Mouse (Mus musculus) lung, postnatal 36 days (tissue): ENCODE data around the gene Cenpf.

ENCODE experiments used
- DNase-seq: peaks from one replicate; pipeline ENCODE4 v3.0.0; 2022; ENCODE audit warnings: mixed read lengths

The Cenpf gene

DNA sequence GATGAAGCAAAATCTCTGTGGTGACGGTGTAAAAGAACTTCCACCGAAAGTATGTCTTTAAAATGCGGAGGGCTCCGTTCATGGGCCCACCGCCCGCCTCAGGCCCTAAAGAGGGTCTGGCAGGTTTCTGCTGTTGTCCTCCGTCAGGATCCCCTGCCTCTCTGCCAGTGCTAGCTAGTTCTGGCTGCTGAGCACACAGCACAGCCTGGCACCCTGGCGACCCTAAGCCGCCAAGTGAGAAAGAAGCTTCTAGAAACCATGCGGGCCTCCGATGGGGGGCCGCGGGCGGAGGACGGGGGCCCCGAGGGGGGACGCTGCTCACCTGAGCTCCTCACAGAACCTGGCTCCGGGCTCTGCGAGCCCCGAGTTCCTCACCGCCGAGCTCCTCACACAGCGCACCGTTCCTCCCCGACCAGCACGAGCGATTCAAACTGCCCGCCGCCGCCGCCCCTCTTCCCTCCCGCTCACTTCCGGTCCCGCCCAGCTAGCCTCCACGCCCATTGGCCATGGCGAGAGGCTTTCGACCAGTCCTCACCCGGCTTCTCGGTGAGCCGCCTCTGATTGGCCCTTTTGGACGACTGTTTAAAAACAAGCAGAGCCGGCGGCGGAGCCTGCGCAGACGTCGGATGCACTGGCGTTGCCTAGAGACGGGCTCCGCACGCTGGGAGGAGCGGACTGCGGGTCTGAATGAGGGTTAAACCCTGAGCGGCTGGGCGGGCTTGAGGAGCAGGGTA is at the start of gene Cenpf:
Cenpf (minus strand) TSS at position 433 of the 734 bp plus-strand sequence.
- peak; percentile 99 for DNase-seq

DNA sequence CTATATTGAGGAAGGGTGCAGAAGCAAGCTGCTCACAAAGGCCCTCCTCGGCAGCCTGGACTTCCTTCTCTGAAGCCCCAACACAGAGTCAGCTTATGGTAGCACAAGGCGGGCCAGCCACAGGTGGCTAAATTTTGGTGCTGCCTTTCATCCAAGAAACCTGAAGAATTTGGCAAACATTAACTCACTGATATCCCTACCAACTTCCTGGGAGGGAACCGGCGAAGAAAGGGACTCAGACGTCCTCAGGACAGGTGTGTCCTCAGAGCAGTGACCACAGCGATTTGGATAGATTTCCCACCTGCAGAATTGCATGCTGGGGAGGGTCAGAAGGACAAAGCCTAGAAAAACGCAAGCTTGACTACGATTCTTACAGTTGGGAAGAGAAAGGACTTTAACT is 44.3 kb upstream of the Cenpf start:
- DNase-seq, result no peak

DNA sequence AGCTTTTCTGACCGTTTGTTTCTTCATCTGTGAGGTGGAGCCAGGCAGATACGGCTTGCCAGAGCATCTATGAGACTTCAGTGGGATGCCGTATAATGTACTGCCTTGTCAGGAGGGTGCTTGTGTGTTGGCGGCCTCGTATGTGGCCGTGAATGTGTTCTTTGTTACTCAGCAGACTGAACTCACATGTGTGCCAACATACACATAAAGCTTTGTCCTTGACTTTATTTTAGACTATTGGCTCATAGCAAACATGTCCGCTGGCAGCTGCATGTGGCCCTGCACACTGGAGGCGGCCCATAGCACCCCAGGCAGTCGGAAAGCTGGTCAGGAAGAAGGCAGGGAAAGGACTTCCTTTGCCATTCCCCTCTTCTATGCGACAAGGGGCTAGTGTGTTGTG is 43.8 kb upstream of the Cenpf start:
- DNase-seq, result no peak

DNA sequence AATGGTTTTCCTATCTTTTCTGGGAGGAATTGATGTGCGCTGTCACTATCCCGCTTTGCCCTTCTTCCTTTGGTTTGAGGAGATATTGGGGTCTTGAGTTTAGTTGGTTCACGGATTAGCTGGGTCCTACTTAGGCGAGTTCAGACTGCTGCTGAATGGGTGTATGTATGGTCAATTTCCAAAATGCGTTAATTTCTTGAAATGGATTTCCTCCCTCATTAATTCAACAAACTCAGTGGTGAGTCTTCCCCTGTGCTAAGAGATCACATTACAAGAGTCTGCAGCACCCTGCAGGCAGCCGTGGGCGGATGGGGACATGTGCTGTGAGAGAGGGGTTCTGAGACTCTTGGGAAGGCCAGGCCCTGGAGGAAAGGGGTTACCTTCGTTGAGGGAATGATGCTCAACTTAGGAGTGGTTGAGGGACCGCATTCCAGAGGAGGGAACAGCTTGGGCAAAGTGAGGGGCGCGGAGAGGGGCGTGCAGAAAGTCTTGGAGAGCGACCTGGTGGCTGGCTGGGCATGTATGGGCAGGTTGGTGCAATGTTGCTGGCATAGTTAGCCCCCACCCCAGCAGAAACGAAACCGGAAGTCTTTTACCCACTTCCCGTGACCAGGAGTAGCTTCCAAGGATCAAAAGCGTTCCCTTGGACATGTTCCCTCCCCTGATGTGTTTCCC is 41.4 kb upstream of the Cenpf start:
- DNase-seq, result no peak

DNA sequence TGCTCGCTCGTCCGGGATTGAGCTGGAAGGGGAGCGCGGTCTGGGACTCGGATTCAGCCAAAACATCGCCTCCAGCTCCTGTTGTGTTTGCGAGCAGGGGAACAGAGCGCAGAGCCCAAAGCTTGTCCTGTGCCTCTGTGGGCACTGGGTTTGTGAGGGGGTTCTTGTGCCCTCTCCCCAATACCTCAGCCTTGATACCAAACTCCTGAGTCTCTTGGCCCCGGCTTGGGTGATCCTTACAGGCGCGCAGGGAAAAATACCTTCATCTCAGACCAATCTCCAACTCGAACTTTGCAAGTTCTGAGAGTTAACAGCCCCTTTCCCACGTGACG is 40.9 kb upstream of the Cenpf start:
- DNase-seq, result no peak

DNA sequence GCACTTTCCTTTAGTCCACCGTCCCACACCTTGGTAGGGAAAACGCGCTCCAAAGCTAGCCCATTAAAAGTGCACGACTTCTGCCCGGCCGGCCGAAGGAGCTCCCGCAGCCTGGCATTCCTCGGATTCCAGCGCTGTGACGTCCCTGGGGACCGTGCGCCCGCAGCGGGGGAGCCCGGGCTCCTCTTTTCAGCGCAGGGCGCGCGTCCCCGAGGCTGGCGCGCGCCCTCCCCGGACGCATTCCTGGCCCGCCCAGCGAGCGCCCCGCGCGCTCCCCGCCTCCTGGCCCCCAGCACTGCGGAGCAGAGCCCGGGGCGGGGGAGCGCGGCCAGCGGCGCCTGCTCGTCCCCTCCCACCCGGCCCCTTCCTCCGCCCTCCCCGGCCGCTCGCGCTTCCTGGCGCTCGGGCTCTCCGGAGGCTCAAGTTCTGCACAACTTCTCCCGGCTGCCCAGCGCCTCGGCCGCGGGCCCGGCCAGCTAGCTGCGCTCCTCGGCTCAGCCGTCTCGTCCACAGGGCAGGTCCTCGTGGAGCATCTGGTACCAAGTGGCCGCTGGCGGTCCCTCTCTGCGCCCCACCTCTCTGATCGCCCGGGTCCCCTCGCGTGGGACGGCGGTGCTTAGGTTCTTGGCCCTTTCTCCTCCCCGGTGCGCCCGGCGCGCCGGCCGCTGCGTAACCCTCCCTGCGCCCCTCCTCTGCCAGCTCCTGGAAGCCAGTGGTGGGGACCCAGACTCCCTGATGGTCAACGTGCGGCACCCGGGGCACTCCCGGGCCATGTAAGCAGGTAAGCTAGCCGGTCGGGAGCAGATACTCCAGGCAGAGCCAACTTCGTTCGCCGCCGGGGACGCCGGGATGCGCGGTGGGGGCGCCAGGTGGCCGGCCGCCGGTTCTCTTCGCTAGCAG is 40.2 kb upstream of the Cenpf start, which contains the start of gene Ptpn14:
Ptpn14 (plus strand) TSS at position 385 of the 900 bp plus-strand sequence.
- peak; percentile 89 for DNase-seq

DNA sequence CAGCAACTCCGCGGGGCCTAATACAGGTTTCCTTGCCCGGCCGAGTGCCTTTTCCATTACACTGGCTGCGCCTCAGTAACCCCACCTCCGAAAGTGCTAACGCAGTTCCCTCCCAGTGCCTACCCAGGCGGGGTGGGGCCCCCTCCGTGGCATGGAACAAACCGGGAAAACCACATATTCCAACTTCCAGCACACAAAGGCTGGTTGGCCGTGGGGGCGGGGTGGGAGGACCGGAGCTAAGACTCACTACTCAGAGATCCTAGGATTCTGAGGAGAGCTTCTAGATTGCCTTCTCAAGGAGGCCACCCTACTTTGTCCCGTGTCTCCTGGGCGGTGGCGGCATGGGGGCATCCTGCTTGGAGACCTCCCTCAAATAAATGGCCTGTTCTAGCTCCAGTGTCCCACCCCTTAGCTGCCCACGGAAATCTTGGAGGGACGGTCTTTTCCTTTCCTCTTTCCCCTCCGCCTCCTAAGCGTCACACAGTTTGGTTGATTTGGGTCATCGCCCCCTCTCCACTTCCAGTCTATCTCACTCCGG is 39.5 kb upstream of the Cenpf start:
- DNase-seq, result peak; percentile 91

DNA sequence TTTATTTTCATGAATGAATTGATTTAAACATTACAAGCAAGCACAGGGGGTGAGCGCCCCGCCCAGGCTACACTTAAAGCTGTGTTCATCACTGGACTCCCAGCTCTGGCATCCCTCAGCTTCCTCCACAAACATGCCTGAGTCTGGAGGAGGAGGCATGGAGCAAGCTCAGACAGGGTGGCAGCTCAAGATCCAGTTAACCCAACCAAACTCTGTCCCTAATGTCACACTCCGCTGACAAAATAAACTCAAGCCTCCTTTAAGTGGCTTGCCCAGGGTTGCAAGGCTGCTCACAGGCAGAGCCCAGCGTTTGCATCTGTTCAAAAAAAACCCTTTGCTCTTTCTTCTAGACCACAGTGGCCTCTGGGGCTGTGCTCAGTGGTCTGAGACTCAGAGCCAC is 38.2 kb upstream of the Cenpf start:
- no peak for DNase-seq

DNA sequence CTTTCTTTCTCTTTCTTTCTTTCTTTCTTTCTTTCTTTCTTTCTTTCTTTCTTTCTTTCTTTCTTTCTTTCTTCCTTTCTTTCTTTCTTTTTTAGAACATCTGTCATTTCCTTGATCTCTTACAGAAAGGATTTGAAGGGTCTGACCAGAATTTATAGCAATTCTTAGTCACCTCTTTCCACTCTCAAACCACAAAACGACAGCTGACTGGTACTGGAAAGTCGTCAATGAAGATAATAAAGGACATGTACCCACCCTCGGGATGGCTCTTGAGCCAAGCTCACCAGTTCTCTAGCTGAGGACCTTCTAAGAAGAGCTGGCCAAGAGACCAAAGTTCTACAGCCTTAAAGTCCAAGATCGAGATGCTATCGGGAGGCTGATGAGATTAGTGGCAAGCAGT is 30.7 kb upstream of the Cenpf start:
- no peak for DNase-seq

DNA sequence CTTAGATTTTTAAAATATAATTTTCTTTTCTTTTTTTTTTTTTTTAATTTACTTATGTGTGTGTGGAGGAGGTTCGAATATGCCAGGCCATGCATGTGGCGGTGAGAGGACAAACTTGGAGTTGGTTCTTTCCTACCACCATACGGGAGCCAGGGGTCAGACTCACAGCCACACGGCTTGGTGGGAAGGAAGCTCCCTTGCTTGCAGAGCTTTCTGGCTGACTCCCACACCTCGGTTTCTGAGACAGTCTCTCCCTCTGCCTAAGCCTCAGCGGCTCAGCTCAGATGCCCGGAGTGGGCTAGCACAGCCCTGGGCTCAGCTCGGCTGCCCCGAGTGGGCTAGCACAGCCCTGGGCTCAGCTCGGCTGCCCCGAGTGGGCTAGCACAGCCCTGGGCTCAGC is 29.7 kb upstream of the Cenpf start:
- DNase-seq, result no peak

DNA sequence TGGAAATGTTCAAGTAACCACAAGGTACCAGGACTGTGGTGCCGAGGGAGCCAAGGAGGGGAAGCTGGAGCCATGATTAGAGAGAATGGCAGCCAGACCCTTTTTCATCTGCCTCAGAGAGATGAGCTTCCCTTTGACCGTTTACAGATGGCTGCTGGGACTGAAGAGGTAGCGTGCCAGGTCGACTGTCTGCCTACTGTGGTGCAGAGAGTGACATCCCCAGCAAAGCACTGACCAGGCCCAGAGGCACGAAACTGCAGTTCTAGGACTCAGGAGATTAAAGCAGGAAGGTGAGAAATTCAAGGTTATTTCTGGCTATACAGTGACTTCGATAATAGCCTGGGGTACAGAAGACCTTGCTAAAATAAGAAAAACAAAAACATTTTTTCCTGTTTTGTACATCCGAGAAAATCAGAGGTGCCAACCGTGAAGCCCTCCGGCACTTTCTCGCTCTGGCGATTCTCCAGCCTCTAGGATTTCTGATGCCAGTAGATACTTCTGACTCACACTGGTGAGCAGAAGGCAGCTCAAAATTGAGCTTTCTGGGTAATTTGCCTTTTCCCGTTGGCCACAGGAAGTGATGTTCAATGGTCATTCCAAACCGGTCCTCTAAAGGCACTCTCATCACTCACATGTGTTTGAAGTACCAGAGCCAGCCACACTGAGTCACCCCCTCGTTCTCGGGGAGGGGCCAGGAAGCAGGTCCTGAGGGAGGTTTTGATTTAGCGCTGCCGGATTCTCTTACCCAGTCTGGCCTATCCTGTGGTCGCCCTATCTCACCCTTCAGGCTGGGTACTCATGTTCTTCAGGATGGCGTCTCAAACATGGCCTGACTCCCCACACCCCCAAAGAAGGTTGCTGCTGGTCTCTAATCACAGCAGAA is 28.3 kb upstream of the Cenpf start:
- DNase-seq, result peak; percentile 35

DNA sequence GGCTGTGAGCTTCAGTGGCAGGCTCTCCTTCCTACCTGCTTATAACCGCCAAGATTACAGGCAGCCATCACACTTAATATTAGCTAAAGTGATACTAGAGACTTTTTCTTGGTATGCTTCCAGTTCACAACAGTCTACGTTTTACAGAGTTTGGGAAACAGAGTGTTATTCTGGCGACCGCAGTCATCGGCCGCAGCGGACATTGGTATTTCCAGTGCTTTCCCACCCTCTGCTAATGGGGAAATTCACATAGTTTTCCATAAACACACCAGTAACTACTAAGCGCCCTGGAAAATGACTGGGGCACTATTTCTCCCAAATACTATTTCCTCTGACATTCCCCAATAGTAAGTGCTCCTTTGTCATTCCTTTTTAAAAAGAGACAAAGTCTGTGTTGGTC is 21.1 kb upstream of the Cenpf start:
- no peak for DNase-seq

DNA sequence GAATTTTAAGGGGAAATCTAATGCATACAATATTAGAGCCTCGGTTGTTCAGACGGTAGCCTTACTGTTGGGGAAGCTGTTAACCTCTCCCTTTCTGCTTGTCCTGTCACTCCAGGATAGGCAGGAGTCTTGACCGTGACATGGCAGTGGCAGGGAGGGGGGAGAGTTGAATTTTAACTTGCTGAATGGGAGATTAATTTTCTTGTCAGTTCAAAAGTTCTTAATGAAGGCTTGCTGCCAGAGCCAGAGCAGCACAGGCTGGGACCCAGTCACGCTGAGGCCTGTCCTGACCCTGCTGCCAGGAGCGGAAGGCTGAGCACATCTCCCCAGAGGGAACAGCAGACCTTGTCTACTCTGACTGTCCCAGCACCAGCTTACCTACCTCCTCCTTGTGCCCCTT is 19.5 kb upstream of the Cenpf start:
- DNase-seq, result no peak

DNA sequence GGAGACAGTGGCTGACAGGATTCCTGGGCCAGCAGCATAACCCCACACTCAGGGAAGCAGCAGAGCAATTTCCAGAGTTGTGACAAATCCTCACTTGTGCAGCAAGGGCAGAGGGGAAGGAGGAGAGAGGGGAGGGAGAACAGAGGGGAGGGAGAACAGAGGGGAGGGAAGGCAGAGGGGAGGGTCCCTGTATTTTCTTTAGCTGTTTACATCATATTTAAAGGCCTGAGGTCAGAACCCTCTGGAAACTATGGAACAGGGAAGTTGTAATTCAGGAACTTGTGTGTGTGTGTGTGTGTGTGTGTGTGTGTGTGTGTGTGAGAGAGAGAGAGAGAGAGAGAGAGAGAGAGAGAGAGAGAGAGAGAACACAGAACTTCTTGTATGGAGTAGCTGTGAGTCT is 19.1 kb upstream of the Cenpf start:
- no peak for DNase-seq

DNA sequence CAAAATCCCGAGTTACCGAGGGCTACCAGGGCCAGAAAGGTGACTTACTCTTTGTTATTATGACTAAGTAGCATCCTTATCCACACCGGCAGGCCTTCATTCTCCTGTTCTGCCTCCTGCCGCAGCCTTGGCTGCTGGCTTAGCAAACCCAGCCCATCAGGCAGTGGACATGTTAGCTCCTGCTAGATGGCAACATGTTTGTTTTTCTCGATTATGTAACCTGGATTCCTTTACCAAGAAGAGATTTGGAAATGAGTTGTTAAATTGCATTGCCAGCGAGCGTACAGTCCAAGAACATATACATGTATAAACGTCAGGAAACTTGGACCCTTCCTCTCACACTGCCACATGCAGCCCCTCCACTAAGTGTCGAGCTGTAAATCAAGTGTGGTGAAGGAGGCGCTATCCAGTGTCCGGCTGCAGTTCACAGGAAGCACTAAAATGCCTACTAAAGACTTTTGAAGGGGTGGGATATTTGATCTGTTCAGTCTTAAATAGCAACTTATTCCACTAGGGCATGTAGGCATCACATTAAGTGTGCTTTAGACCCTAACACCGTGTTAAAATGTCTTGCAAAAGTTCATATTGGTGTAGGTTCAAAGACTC is 18.3 kb upstream of the Cenpf start:
- DNase-seq, result peak; percentile 19

DNA sequence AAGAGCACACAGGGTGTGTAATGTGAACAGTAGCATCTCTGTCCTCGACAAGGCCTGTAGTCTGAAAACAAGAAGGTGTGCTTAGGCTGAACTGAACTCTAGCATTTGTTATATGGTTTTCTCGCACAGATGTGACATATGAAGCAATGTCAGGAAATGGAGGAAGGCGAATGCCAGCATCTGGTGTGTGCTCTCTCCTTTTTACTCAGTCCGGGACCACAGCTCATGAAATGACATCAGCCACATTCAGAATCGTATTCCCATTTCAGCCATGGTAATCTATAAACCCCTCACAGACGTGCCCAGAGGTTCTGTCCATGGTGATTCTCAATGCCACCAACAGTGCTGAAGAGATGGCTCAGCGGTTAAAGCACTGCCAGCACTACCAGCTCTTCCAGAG is 15.7 kb upstream of the Cenpf start:
- DNase-seq, result no peak

DNA sequence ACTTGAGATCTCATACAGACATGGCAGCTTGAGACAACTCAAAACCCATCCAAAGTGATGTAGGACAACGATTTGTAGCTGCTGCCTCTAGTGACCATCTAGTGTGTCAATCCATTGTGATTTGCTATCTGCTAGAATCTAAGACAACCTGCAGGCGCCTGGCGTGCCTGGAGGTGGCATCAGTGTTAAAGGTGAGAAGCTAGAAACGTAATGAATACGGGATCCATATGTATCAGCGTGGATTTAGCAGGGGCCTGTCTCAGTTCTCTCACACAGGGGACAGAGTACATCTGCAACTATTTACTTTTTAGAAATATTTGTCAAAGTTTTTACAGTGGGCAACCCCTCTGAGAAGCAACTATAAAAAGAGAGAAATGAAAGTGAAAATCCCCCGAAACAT is 15.3 kb upstream of the Cenpf start:
- peak; percentile 41 for DNase-seq

DNA sequence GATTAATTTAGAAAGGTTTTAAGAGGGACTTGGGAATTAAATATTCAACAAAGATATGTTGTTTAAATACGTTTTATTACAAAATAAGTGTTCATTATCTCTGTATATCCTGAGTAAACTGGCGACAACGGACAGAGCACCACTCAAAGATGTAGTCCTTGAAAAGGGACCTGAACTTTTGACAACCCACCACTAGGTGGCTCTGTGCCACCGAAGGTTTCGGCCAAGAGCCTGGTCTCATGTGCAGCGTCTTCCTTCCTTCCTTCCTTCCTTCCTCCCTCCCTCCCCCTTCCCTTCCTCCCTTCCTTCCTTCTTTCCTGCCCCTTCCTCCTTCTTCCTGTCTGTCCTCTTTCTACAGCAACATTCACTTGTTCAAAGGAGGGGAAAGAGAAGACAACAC is 13.1 kb upstream of the Cenpf start:
- peak; percentile 75 for DNase-seq

DNA sequence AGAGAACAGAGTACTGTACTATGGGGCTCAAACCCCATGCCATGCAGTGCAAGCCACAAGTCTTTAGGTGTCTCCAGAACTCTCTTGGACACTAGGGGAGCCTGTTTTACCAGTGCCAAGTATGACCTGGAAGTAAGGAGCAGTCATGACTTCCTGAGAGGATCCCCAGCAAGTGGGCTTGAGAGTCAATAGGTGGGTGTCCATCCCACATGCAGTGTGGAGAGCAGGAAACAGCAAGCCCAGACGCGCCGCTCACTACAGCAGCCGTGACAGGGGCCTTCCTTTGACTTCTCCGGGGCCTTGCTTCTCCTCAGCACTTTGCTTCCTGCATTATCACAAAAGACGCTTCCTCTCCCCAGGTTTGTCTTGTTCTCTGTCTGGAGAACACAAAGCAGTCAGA is 12.3 kb upstream of the Cenpf start:
- no peak for DNase-seq

DNA sequence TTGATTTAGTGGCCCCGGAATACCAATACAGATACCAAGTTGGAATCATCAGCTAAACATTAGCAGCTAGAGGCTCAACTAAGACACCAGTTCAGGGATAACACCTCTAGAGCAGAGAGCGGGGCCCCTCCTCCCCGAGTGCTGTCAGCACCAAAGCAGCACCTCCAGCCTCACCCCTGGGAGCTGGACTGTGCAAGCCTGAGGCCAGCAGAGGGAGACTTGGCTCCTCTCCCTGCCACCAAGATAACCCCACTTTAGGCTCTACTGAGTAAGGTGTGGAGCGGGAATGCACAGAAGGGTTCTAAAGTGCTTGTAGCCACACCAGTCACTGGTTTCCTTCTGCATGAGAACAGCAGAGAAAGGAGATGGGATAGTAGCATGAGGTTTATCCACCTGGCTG is 10.5 kb upstream of the Cenpf start:
- peak; percentile 10 for DNase-seq

DNA sequence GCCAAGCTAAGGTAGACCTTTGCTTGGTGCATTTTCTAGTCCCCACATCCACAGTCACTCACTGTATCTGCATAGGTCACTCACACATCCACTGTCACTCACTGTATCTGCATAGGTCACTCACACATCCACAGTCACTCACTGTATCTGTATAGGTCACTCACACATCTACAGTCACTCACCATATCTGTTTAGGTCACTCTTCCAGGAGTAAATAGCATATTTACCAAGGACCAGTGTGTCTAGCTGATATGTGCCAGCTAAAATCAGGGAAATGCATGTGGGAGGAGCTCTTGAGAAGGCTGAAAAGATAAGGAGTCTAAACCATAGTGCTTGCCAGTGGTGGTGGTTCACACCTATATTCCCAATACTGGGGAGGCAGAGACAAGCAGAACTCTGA is 7.4 kb upstream of the Cenpf start:
- no peak for DNase-seq

DNA sequence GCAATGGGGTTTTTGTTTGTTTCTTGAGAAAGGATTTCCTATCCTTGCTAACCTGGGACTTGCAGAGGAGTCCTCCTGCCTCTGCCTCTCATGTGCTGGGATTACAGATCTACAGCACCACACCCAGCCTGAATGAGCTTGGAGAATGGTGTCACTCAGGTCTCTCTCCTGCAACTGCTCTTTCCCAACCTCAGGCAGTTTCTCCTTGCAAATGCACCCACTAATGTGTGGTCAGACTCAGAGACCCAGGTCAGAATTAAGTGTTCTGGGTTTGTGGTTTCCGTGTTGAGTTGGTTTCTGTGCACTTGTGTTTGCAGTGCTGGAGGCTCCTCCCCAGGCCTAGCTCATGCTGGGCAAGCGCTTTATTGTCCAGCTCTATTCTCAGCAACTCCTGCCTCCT is 6.5 kb upstream of the Cenpf start:
- no peak for DNase-seq
